Mouse (Mus musculus): ENCODE measurements around the gene Blnk. TPM values are rescaled to one million over a fixed set of nuclear protein-coding genes. Genes with fewer than 3 reads are reported as not detected.
A peak's percentile ranks its signal among the peaks of the same experiment; 100 is the strongest.

The Blnk gene
- polyA plus RNA-seq, 1 experiment, result 101 TPM

DNA sequence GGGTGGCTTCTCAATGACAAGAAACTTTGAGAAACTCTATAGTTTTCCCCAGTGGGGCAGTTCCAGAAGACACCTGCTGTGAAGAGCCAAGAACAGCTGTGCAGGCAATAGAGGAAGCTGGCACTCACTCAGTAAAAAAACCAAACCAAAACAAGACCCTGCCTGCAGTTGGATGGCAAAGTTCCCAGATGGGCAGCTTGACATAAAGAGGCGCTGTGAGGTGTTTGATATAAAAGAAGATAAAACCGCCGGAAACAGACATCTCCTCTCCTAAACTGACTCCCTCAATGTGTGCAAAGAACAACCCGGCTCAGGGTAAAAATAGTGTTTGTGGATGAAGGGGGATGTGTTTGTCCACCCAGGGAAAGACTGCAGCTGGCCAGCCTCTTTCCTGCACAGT lies 27.9 kb upstream of the Blnk start:
- H3K27ac ChIP-seq (ENCODE audit: insufficient read depth, low read depth, low read length), result no peak overlapping the region
- no peak overlapping the region for H3K4me3 ChIP-seq (ENCODE audit: insufficient read depth, low read length)
- 0 out of 2 replicates have a peak, but pooled peaks cover 4% of the 10 kb centered on the region for H3K4me1 ChIP-seq (ENCODE audit: control insufficient read depth, insufficient read depth, low read length)
- TF ChIP-seq POLR2A (IDR thresholded peaks at IDR 0.05; ENCODE audit: borderline replicate concordance, low read depth, low read length), result no peak
- TF ChIP-seq CTCF (IDR thresholded peaks at IDR 0.05; ENCODE audit: low read depth, low read length), result no peak

- H3K27ac ChIP-seq (ENCODE audit: insufficient read depth, low read depth, low read length), result no peak overlapping the region
- H3K4me3 ChIP-seq (ENCODE audit: insufficient read depth, low read length), result no peak overlapping the region
- TF ChIP-seq POLR2A (IDR thresholded peaks at IDR 0.05; ENCODE audit: borderline replicate concordance, low read depth, low read length) (no peak), CTCF (IDR thresholded peaks at IDR 0.05; ENCODE audit: low read depth, low read length) (no peak)
- no peaks in the 10 kb centered on the region; the same call in 1 of the 2 replicates for H3K4me1 ChIP-seq (ENCODE audit: control insufficient read depth, insufficient read depth, low read length)
These were observed 26.2 kb upstream of the Blnk start for GRCm38 (mm10) chr19:41020537-41020936.

DNA sequence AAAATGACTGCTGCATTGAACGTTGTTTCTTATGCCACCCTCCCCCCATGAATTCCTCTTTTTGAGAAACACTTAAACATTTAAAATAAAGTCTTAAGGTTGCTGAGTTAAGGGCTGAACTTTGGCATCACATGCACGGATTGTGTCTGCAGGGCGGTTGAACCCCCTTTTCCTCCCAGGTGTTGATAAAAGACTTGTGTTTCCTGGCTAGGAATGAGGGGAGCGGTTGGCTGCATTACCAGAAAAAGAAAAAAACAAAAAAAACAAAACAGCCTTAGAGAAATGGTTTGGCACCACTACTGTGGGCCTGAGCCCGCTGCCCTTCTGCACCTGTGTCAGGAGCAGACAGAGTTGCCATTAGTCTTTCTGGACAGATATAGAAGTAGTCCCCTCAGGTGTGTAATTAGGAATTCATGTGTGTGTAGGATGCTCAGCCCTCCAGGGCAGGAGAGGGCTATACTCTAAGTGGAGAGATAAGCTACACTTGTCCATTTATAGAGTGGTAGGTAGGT lies 24.9 kb upstream of the Blnk start:
- Histone ChIP-seq H3K4me3 (ENCODE audit: insufficient read depth, low read length) (no peak overlapping the region), H3K4me1 (ENCODE audit: control insufficient read depth, insufficient read depth, low read length) (no peaks in the 10 kb centered on the region; the same call in 1 of the 2 replicates), H3K27ac (ENCODE audit: insufficient read depth, low read depth, low read length) (no peak overlapping the region)
- TF ChIP-seq CTCF (IDR thresholded peaks at IDR 0.05; ENCODE audit: low read depth, low read length), result no peak
- no peak for TF ChIP-seq POLR2A (IDR thresholded peaks at IDR 0.05; ENCODE audit: borderline replicate concordance, low read depth, low read length)

DNA sequence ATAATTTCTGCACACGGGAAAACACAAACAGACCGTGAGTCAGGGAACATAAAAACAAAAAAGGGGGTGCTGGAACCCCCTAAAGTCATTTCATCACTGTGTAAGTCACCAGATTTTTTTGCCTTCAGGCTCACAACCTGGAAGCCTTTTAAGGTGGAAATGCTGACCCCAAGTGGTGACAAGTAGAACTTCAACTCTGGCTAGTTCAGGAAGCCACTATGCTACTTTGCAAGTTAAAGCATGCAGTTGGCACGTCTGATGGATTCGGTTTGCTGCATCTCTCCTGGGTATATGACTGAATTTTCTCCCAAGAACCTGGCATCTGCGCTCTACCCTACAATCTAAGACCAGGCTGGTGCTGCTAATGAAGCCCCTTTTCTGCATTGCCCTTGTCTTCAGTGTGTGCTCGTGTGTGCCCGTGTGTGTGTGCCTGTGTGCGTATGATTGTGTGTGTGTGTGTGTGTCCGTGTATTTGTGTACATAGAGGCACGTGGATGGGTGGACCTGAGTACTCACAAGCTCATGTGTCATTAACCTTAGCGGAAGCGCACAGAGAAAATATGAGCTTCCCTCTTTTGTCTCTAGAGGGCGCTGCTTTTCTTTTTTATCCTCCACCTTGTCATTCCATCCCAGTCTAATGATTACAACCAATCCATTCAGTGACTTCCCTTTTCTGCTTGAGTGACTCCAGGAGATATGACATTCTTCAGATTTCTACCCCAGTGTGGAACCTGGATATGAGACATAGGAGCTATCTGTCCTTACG lies 21.8 kb upstream of the Blnk start:
- Histone ChIP-seq H3K27ac (ENCODE audit: insufficient read depth, low read depth, low read length) (peak overlapping the region; percentile 48), H3K4me3 (ENCODE audit: insufficient read depth, low read length) (peak overlapping the region; percentile 46), H3K4me1 (ENCODE audit: control insufficient read depth, insufficient read depth, low read length) (no peaks in the 10 kb centered on the region; the same call in 1 of the 2 replicates)
- TF ChIP-seq CTCF (IDR thresholded peaks at IDR 0.05; ENCODE audit: low read depth, low read length) (peak; percentile 62; the same call in 1 of the 2 replicates), POLR2A (IDR thresholded peaks at IDR 0.05; ENCODE audit: borderline replicate concordance, low read depth, low read length) (no peak)

DNA sequence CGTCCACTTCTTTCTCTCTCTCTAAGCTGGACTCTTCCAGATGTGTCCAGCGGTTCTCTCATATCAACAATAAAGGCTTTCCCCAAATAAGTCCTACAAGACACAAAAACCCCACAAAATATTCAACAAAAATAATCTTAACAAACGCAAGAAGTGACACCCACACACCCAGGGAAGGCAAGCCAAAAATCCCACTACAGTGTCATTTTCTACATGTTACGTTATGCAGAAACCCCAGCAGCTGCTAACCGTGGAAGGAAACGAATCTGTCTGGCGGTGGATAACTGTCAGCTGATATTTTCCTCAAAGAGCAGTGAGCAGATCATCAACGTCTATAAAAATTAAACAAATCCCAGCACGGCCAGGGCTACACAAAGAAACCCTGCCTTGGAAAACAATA lies 19.7 kb upstream of the Blnk start:
- H3K4me1 ChIP-seq (ENCODE audit: control insufficient read depth, insufficient read depth, low read length), result no peaks in the 10 kb centered on the region; the same call in 1 of the 2 replicates
- no peak overlapping the region for H3K4me3 ChIP-seq (ENCODE audit: insufficient read depth, low read length)
- no peak overlapping the region for H3K27ac ChIP-seq (ENCODE audit: insufficient read depth, low read depth, low read length)
- no peak for TF ChIP-seq CTCF (IDR thresholded peaks at IDR 0.05; ENCODE audit: low read depth, low read length)
- no peak for TF ChIP-seq POLR2A (IDR thresholded peaks at IDR 0.05; ENCODE audit: borderline replicate concordance, low read depth, low read length)

GRCm38 (mm10) chr19:41013591-41013990 lies 19.3 kb upstream of the Blnk start:
- H3K27ac ChIP-seq (ENCODE audit: insufficient read depth, low read depth, low read length), result no peak overlapping the region

DNA sequence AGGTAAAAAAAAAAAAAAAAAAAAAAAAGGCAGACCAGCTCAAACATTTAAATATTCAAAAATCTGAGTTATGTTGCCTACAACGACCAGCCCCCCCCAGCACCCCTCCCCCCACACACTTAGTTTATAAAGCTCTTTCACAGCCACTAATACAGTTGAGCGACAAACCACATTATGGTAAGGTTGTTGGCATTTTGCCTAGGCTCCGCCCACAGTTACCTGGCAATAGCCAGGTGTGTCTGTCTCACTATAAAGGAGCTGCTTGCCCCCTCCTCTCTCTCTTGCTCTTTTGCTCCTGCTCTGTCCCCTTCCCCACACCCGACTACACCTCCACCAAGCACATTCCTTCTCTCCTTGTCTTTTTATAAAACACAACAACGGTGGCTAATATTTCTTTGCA lies 17.3 kb upstream of the Blnk start:
- H3K4me3 ChIP-seq (ENCODE audit: insufficient read depth, low read length), result no peak overlapping the region
- peaks cover 3% of the 10 kb centered on the region for H3K4me1 ChIP-seq (ENCODE audit: control insufficient read depth, insufficient read depth, low read length)
- no peak for TF ChIP-seq POLR2A (IDR thresholded peaks at IDR 0.05; ENCODE audit: borderline replicate concordance, low read depth, low read length)
- TF ChIP-seq CTCF (IDR thresholded peaks at IDR 0.05; ENCODE audit: low read depth, low read length), result no peak
- H3K27ac ChIP-seq (ENCODE audit: insufficient read depth, low read depth, low read length), result no peak overlapping the region

More at GRCm38 (mm10) chr19:41013591-41013990, 19.3 kb upstream of the Blnk start:
- no peak for TF ChIP-seq CTCF (IDR thresholded peaks at IDR 0.05; ENCODE audit: low read depth, low read length)
- no peak for TF ChIP-seq POLR2A (IDR thresholded peaks at IDR 0.05; ENCODE audit: borderline replicate concordance, low read depth, low read length)
- Histone ChIP-seq H3K4me3 (ENCODE audit: insufficient read depth, low read length) (no peak overlapping the region), H3K4me1 (ENCODE audit: control insufficient read depth, insufficient read depth, low read length) (no peaks in the 10 kb centered on the region; the same call in 1 of the 2 replicates)

GRCm38 (mm10) chr19:41008674-41009395 lies 14.5 kb upstream of the Blnk start:
- Histone ChIP-seq H3K4me1 (ENCODE audit: control insufficient read depth, insufficient read depth, low read length) (peaks cover 3% of the 10 kb centered on the region), H3K4me3 (ENCODE audit: insufficient read depth, low read length) (no peak overlapping the region), H3K27ac (ENCODE audit: insufficient read depth, low read depth, low read length) (no peak overlapping the region)
- TF ChIP-seq POLR2A (IDR thresholded peaks at IDR 0.05; ENCODE audit: borderline replicate concordance, low read depth, low read length) (no peak), CTCF (IDR thresholded peaks at IDR 0.05; ENCODE audit: low read depth, low read length) (no peak)

DNA sequence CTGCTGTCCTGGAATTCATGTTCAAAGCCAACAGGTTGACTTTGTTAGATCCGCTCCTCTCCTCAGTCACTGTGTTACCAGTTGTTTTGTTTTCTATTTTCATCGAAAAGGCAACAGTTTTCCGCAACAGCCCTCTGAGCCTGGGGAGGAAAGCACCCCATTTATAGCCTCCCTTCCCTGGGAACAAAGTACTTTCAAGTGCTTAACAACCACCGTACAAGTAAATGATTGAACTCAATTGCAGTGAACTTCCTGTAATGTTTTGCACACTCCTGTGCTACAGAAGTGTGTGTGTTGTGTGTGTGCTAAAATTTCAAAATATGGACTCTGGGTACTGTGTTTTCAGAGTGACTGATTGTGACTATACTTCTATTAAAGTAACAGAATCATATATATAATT lies 13.4 kb upstream of the Blnk start:
- no peak overlapping the region for H3K27ac ChIP-seq (ENCODE audit: insufficient read depth, low read depth, low read length)
- TF ChIP-seq CTCF (IDR thresholded peaks at IDR 0.05; ENCODE audit: low read depth, low read length) (no peak), POLR2A (IDR thresholded peaks at IDR 0.05; ENCODE audit: borderline replicate concordance, low read depth, low read length) (no peak)

GRCm38 (mm10) chr19:41007326-41007725 lies 13.0 kb upstream of the Blnk start:
- no peak overlapping the region for H3K27ac ChIP-seq (ENCODE audit: insufficient read depth, low read depth, low read length)
- H3K4me3 ChIP-seq (ENCODE audit: insufficient read depth, low read length), result no peak overlapping the region
- TF ChIP-seq POLR2A (IDR thresholded peaks at IDR 0.05; ENCODE audit: borderline replicate concordance, low read depth, low read length), result no peak
- no peak for TF ChIP-seq CTCF (IDR thresholded peaks at IDR 0.05; ENCODE audit: low read depth, low read length)
- H3K4me1 ChIP-seq (ENCODE audit: control insufficient read depth, insufficient read depth, low read length), result peaks cover 3% of the 10 kb centered on the region

More for the DNA sequence above, 13.4 kb upstream of the Blnk start:
- no peak overlapping the region for H3K4me3 ChIP-seq (ENCODE audit: insufficient read depth, low read length)
- H3K4me1 ChIP-seq (ENCODE audit: control insufficient read depth, insufficient read depth, low read length), result peaks cover 3% of the 10 kb centered on the region

All from bone marrow macrophage, adult 2 months (primary cell).